ENCODE assay signal across 8 mouse cellular contexts in the genomic region with DNA sequence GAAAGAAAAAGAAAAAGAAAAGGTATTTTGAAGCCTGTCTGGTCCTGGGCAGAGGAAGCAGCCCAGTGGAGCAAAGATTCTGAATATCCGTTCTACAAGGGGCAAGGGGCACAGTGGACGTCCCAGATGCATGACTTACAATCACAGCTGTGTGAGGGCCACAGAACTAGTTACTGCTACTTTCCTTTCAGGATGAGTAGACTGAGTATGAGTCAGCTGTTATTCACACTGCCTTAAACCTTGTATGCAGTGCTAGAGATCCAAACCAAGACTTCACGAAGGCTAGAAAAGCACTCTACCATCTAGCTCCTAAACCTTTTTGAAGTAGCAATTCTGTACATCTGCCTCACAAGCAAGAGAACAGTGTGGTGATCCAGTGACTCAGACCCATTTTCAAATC. TPM values are rescaled to one million over a fixed set of nuclear protein-coding genes. Genes with fewer than 3 reads are reported as not detected.
DNase-seq lines count a peak whose midpoint lies in the region; ATAC-seq and TF ChIP-seq lines count a peak whose summit lies in the region.

No protein-coding gene starts in this region.

- intact Hi-C loops in heart, postnatal 14 days (cut with DNase I) = loop anchor here (10.0 kb wide), 1 partner anchor 271 kb away; a partner anchor contains a TSS

- in situ Hi-C loops in CH12.LX (cut with MboI; ENCODE audit: low pct_ligation_motif_present, low pct_unique_long_range_greater_than_20kb, low sequenced_read_pairs) = no loop called here

- H3K36me3 ChIP-seq in heart, embryonic 15.5 days = no peaks in the 10 kb centered on the region
- peaks cover 5 to 40% of the 10 kb centered on the region in 2 experiments for H3K36me3 ChIP-seq in CH12.LX (replicated peaks in 1 of 2; ENCODE audit: control insufficient read depth in 1 of 2, insufficient read depth in 1 of 2, low read length in 1 of 2)
- no peaks in the 10 kb centered on the region for H3K36me3 ChIP-seq in forebrain, embryonic 16.5 days (ENCODE audit: control insufficient read depth, insufficient read depth)
- peaks cover 30% of the 10 kb centered on the region for H3K36me3 ChIP-seq in midbrain, embryonic 10.5 days

- no peak for DNase-seq in heart, postnatal 14 days
- DNase-seq in CH12.LX (ENCODE audit: extremely low read depth) = peak; percentile 73
- no peak for DNase-seq in midbrain, embryonic 10.5 days (ENCODE audit: low spot score)
- DNase-seq in urinary bladder, postnatal 25 days (ENCODE audit: low spot score) = no peak
- DNase-seq in layer of hippocampus, postnatal 25 days (ENCODE audit: extremely low spot score in 1 of 2, low spot score in 1 of 2) = no peak
- DNase-seq in right cerebral cortex, postnatal 10 days (ENCODE audit: low spot score in 2 of 2) = no peak

- no peaks in the 10 kb centered on the region for H3K9me3 ChIP-seq in heart, embryonic 15.5 days (replicated peaks)
- no peaks in the 10 kb centered on the region for H3K9me3 ChIP-seq in CH12.LX (replicated peaks; ENCODE audit: low read length)
- no peaks in the 10 kb centered on the region for H3K9me3 ChIP-seq in forebrain, embryonic 16.5 days (ENCODE audit: control insufficient read depth, low read length)
- no peaks in the 10 kb centered on the region for H3K9me3 ChIP-seq in midbrain, embryonic 10.5 days (replicated peaks)

- dilution Hi-C loops in CH12.LX (cut with MboI; ENCODE audit: extremely low pct_ligation_motif_present, extremely low pct_unique_long_range_greater_than_20kb, low sequenced_read_pairs) = no loop called here

- H3K9ac ChIP-seq in heart, embryonic 15.5 days = peak overlapping the region; percentile 100
- H3K9ac ChIP-seq in CH12.LX (ENCODE audit: insufficient read depth, low read depth) = peak overlapping the region; percentile 99
- peak overlapping the region; percentile 97 for H3K9ac ChIP-seq in forebrain, embryonic 16.5 days (replicated peaks; ENCODE audit: low read depth, low read length)

- H3K4me2 ChIP-seq in heart, embryonic 15.5 days = peak overlapping the region; percentile 80
- H3K4me2 ChIP-seq in CH12.LX (ENCODE audit: insufficient read depth, low read depth, poor library complexity, severe bottlenecking) = peak overlapping the region; percentile 80
- H3K4me2 ChIP-seq in forebrain, embryonic 16.5 days (ENCODE audit: low read length) = peak overlapping the region; percentile 68

- H3K27ac ChIP-seq in heart, embryonic 15.5 days = peak overlapping the region; percentile 97; the same call in 1 of the 2 replicates
- H3K27ac ChIP-seq in CH12.LX (ENCODE audit: insufficient read depth, low read depth) = peak overlapping the region; percentile 89
- H3K27ac ChIP-seq in forebrain, embryonic 16.5 days (ENCODE audit: low read length) = no peak overlapping the region
- H3K27ac ChIP-seq in midbrain, embryonic 10.5 days (replicated peaks) = no peak overlapping the region

- WGBS in heart, embryonic 15.5 days = 26% methylated on average over 3 of the region's 3 CpGs
- WGBS in forebrain, embryonic 16.5 days = 60% methylated on average over 3 of the region's 3 CpGs
- WGBS in midbrain, embryonic 10.5 days = 72% methylated on average over 3 of the region's 3 CpGs

- H3K79me2 ChIP-seq in CH12.LX (replicated peaks; ENCODE audit: control insufficient read depth, extremely low read depth, insufficient read depth, poor library complexity, severe bottlenecking) = peaks cover 66% of the 10 kb centered on the region

- peak; percentile 93 for TF ChIP-seq EP300 in CH12.LX (IDR thresholded peaks at IDR 0.05; ENCODE audit: low read length)

- H3K4me1 ChIP-seq in heart, embryonic 15.5 days (replicated peaks) = peaks cover 66% of the 10 kb centered on the region
- peaks cover 23 to 72% of the 10 kb centered on the region in 2 experiments for H3K4me1 ChIP-seq in CH12.LX (ENCODE audit: control insufficient read depth in 1 of 2, insufficient read depth in 2 of 2)
- H3K4me1 ChIP-seq in forebrain, embryonic 16.5 days (replicated peaks; ENCODE audit: control insufficient read depth, insufficient read depth, low read length) = peaks cover 29% of the 10 kb centered on the region
- H3K4me1 ChIP-seq in midbrain, embryonic 10.5 days = peaks cover 52% of the 10 kb centered on the region

- H3K27me3 ChIP-seq in heart, embryonic 15.5 days = no peaks in the 10 kb centered on the region
- no peaks in the 10 kb centered on the region for H3K27me3 ChIP-seq in CH12.LX (replicated peaks)
- H3K27me3 ChIP-seq in forebrain, embryonic 16.5 days (replicated peaks; ENCODE audit: control insufficient read depth, insufficient read depth, low read length) = no peaks in the 10 kb centered on the region
- no peaks in the 10 kb centered on the region for H3K27me3 ChIP-seq in midbrain, embryonic 10.5 days (ENCODE audit: low read depth, poor library complexity, severe bottlenecking)

- peak overlapping the region; percentile 94 for H3K4me3 ChIP-seq in heart, embryonic 15.5 days
- H3K4me3 ChIP-seq in CH12.LX (replicated peaks in 1 of 3; ENCODE audit: low read depth in 2 of 3, low read length in 2 of 3, poor library complexity in 1 of 3) = peak overlapping the region; percentile 89 to 98 (median 91)
- H3K4me3 ChIP-seq in forebrain, embryonic 16.5 days (replicated peaks; ENCODE audit: low read length) = peak overlapping the region; percentile 100
- peak overlapping the region; percentile 88 for H3K4me3 ChIP-seq in midbrain, embryonic 10.5 days

- no peak for ATAC-seq in heart, embryonic 15.5 days (replicated peaks; ENCODE audit: insufficient number of reproducible peaks, insufficient read depth, low FRiP score, low read depth)
- ATAC-seq in forebrain, embryonic 16.5 days = no peak

- TF ChIP-seq POLR2A in CH12.LX (IDR thresholded peaks at IDR 0.05; ENCODE audit: low read depth, low read length) = no peak

- TF ChIP-seq CTCF in CH12.LX (conservative IDR thresholded peaks at IDR 0.05 in 1 of 2, IDR thresholded peaks at IDR 0.05 in 1 of 2; ENCODE audit: low read depth in 2 of 2, low read length in 2 of 2) = no peak

- no peak for TF ChIP-seq RAD21 in CH12.LX (IDR thresholded peaks at IDR 0.05; ENCODE audit: low read depth, low read length)

TF ChIP-seq in CH12.LX, 34 proteins besides CTCF, POLR2A, EP300 and RAD21 (continues in another document):
- TF ChIP-seq JUN (IDR thresholded peaks at IDR 0.05; ENCODE audit: insufficient read depth, low read depth, low read length) (peak; percentile 92), IRF4 (IDR thresholded peaks at IDR 0.05; ENCODE audit: low read depth, low read length) (peak; percentile 98), MAZ (IDR thresholded peaks at IDR 0.05; ENCODE audit: low read depth, low read length) (no peak), MEF2A (IDR thresholded peaks at IDR 0.05; ENCODE audit: borderline replicate concordance, low read depth, low read length) (no peak; the same call in 1 of the 2 replicates), RCOR1 (conservative IDR thresholded peaks at IDR 0.05; ENCODE audit: low read depth, low read length) (no peak; the same call in 1 of the 2 replicates)

RNA-seq across cellular contexts. Expression of a gene that starts 1.8 kb away (rescaled TPM):
- polyA plus RNA-seq in heart, embryonic 15.5 days (2015; fragmentation: Nextera tagmentation; extraction: Ambion mirVana) = 528 and 586 TPM in 2 replicates
- 100 to 1,000 TPM; 273 to 286 TPM for total RNA-seq in heart, postnatal 14 days (2021)
- total RNA-seq in CH12.LX (2012; rRNA removed) (509 and 590 TPM in 2 replicates), CH12.LX (2014; rRNA removed) (475 and 498 TPM in 2 replicates)
- polyA plus RNA-seq in CH12.LX (2012; ENCODE audit: insufficient read length, low read depth) = 680 and 733 TPM in 2 replicates
- 645 and 666 TPM in 2 replicates for polyA plus RNA-seq in forebrain, embryonic 16.5 days (2015; fragmentation: Nextera tagmentation; extraction: Ambion mirVana)
- polyA plus RNA-seq in midbrain, embryonic 10.5 days (2016; fragmentation: Nextera tagmentation; extraction: Ambion mirVana) = 633 and 659 TPM in 2 replicates
- 100 to 1,000 TPM; 521 to 565 TPM for total RNA-seq in layer of hippocampus, postnatal 25 days (2021)

RNA-seq across cellular contexts. Expression of a gene that starts 18.1 kb away (rescaled TPM):
- 17.7 and 18.4 TPM in 2 replicates for polyA plus RNA-seq in heart, embryonic 15.5 days (2015; fragmentation: Nextera tagmentation; extraction: Ambion mirVana)
- 1 to 10 TPM; 7.9 to 8.2 TPM for total RNA-seq in heart, postnatal 14 days (2021)
- total RNA-seq in CH12.LX (2012; rRNA removed) = 15.3 and 18.2 TPM in 2 replicates
- total RNA-seq in CH12.LX (2014; rRNA removed) = 7.9 and 8.6 TPM in 2 replicates
- polyA plus RNA-seq in CH12.LX (2012; ENCODE audit: insufficient read length, low read depth) = 44.1 and 50.2 TPM in 2 replicates
- 21.7 and 27.3 TPM in 2 replicates for polyA plus RNA-seq in forebrain, embryonic 16.5 days (2015; fragmentation: Nextera tagmentation; extraction: Ambion mirVana)
- polyA plus RNA-seq in midbrain, embryonic 10.5 days (2016; fragmentation: Nextera tagmentation; extraction: Ambion mirVana) = 46.8 and 52.2 TPM in 2 replicates
- total RNA-seq in layer of hippocampus, postnatal 25 days (2021) = 10 to 100 TPM; 22.5 to 24.3 TPM

RNA-seq across cellular contexts. Expression of a gene that starts 24.0 kb away (rescaled TPM):
- polyA plus RNA-seq in heart, embryonic 15.5 days (2015; fragmentation: Nextera tagmentation; extraction: Ambion mirVana) = 99.8 and 114 TPM in 2 replicates
- 10 to 100 TPM; 91.5 to 95.2 TPM for total RNA-seq in heart, postnatal 14 days (2021)
- total RNA-seq in CH12.LX (2012; rRNA removed) (74.4 and 80.4 TPM in 2 replicates), CH12.LX (2014; rRNA removed) (81.1 and 92.9 TPM in 2 replicates)
- polyA plus RNA-seq in CH12.LX (2012; ENCODE audit: insufficient read length, low read depth) = 72.0 and 88.2 TPM in 2 replicates
- 87.6 and 95.9 TPM in 2 replicates for polyA plus RNA-seq in forebrain, embryonic 16.5 days (2015; fragmentation: Nextera tagmentation; extraction: Ambion mirVana)
- 116 and 131 TPM in 2 replicates for polyA plus RNA-seq in midbrain, embryonic 10.5 days (2016; fragmentation: Nextera tagmentation; extraction: Ambion mirVana)
- 10 to 100 TPM; 35.7 to 40.0 TPM for total RNA-seq in layer of hippocampus, postnatal 25 days (2021)

RNA-seq across cellular contexts. Expression of a gene that starts 34.2 kb away (rescaled TPM):
- polyA plus RNA-seq in heart, embryonic 15.5 days (2015; fragmentation: Nextera tagmentation; extraction: Ambion mirVana) = 109 and 125 TPM in 2 replicates
- total RNA-seq in heart, postnatal 14 days (2021) = 10 to 100 TPM; 79.4 to 83.8 TPM
- total RNA-seq in CH12.LX (2012; rRNA removed) (148 and 149 TPM in 2 replicates), CH12.LX (2014; rRNA removed) (130 and 148 TPM in 2 replicates)
- polyA plus RNA-seq in CH12.LX (2012; ENCODE audit: insufficient read length, low read depth) = 111 and 139 TPM in 2 replicates
- polyA plus RNA-seq in forebrain, embryonic 16.5 days (2015; fragmentation: Nextera tagmentation; extraction: Ambion mirVana) = 181 and 201 TPM in 2 replicates
- polyA plus RNA-seq in midbrain, embryonic 10.5 days (2016; fragmentation: Nextera tagmentation; extraction: Ambion mirVana) = 98.5 and 115 TPM in 2 replicates
- total RNA-seq in layer of hippocampus, postnatal 25 days (2021) = 100 to 1,000 TPM; 138 to 146 TPM

RNA-seq across cellular contexts. Expression of a gene that starts 43.2 kb away (rescaled TPM):
- 0.77 TPM in 2 replicates for polyA plus RNA-seq in heart, embryonic 15.5 days (2015; fragmentation: Nextera tagmentation; extraction: Ambion mirVana)
- 1 to 10 TPM; 1.1 TPM for total RNA-seq in heart, postnatal 14 days (2021)
- 0.08 TPM in 1 of 2 replicates, not detected in the other for total RNA-seq in CH12.LX (2012; rRNA removed)
- total RNA-seq in CH12.LX (2014; rRNA removed) = 0.13 TPM in 1 of 2 replicates, not detected in the other
- polyA plus RNA-seq in CH12.LX (2012; ENCODE audit: insufficient read length, low read depth) = not detected in 2 replicates
- 0.11 and 0.30 TPM in 2 replicates for polyA plus RNA-seq in forebrain, embryonic 16.5 days (2015; fragmentation: Nextera tagmentation; extraction: Ambion mirVana)
- not detected in 2 replicates for polyA plus RNA-seq in midbrain, embryonic 10.5 days (2016; fragmentation: Nextera tagmentation; extraction: Ambion mirVana)
- total RNA-seq in layer of hippocampus, postnatal 25 days (2021) = 10 to 100 TPM; 20.7 to 23.4 TPM

Comparison
In these comparisons a context has a peak if more than half of its experiments do, and no peak if none do; other contexts are left out.
1. H3K27ac ChIP-seq: peak in heart, embryonic 15.5 days (single experiment) and CH12.LX (single experiment); none in forebrain, embryonic 16.5 days (single experiment) and midbrain, embryonic 10.5 days (single experiment).
2. Peak in every context shown above with its lines, with median percentiles within 50 percentile points of each other: H3K4me2 ChIP-seq, H3K4me3 ChIP-seq and H3K9ac ChIP-seq.